Mouse (Mus musculus): ENCODE measurements at regions not wholly inside any gene's neighbourhood (a gene's known extent, or its start where the extent isn't known, plus 50 kb on each side); places are given as distances from the start of the nearest gene placed in this dataset.

- Histone ChIP-seq H3K4me3 (ENCODE audit: insufficient read depth, poor library complexity, severe bottlenecking) (no peak overlapping the region), H3K27me3 (ENCODE audit: control insufficient read depth, insufficient read depth, insufficient read length) (no peaks in the 10 kb centered on the region), H3K36me3 (ENCODE audit: control insufficient read depth, insufficient read depth) (no peaks in the 10 kb centered on the region), H3ac (ENCODE audit: control insufficient read depth, insufficient read length, low read depth) (no peak overlapping the region), H3K79me2 (ENCODE audit: control insufficient read depth, insufficient read depth) (no peaks in the 10 kb centered on the region), H3K79me3 (ENCODE audit: low read depth) (no peaks in the 10 kb centered on the region)
- TF ChIP-seq USF1 (IDR thresholded peaks at IDR 0.05; ENCODE audit: low read depth) (no peak), MYOD1 (IDR thresholded peaks at IDR 0.05; ENCODE audit: control insufficient read depth, insufficient read length, low read depth) (no peak)
These were observed 354.1 kb upstream of the 3110018I06Rik start for GRCm38 (mm10) chr12:107134353-107134752.

GRCm38 (mm10) chr12:107138677-107139400 is 349.6 kb upstream of the 3110018I06Rik start:
- Histone ChIP-seq H3K79me2 (ENCODE audit: control insufficient read depth, insufficient read depth) (no peaks in the 10 kb centered on the region), H3K27me3 (ENCODE audit: control insufficient read depth, insufficient read depth, insufficient read length) (no peaks in the 10 kb centered on the region), H3K79me3 (ENCODE audit: low read depth) (no peaks in the 10 kb centered on the region), H3ac (ENCODE audit: control insufficient read depth, insufficient read length, low read depth) (no peak overlapping the region), H3K36me3 (ENCODE audit: control insufficient read depth, insufficient read depth) (no peaks in the 10 kb centered on the region), H3K4me3 (ENCODE audit: insufficient read depth, poor library complexity, severe bottlenecking) (no peak overlapping the region)
- TF ChIP-seq MYOD1 (IDR thresholded peaks at IDR 0.05; ENCODE audit: control insufficient read depth, insufficient read length, low read depth) (no peak), MYOG (IDR thresholded peaks at IDR 0.05; ENCODE audit: control insufficient read depth, extremely low read depth, insufficient read length) (no peak), CTCF (IDR thresholded peaks at IDR 0.05; ENCODE audit: control insufficient read depth, insufficient read depth, insufficient read length) (no peak), CEBPB (IDR thresholded peaks at IDR 0.05; ENCODE audit: low read depth) (no peak), FOSL1 (IDR thresholded peaks at IDR 0.05; ENCODE audit: insufficient read depth, low read length, poor library complexity, severe bottlenecking) (no peak), MAX (IDR thresholded peaks at IDR 0.05) (no peak), USF1 (IDR thresholded peaks at IDR 0.05; ENCODE audit: low read depth) (no peak)

- H3K4me3 ChIP-seq (ENCODE audit: insufficient read depth, poor library complexity, severe bottlenecking), result no peak overlapping the region
- no peaks in the 10 kb centered on the region for H3K36me3 ChIP-seq (ENCODE audit: control insufficient read depth, insufficient read depth)
- H3K79me2 ChIP-seq (ENCODE audit: control insufficient read depth, insufficient read depth), result no peaks in the 10 kb centered on the region
- no peak for TF ChIP-seq MAX (IDR thresholded peaks at IDR 0.05)
- no peak for TF ChIP-seq MYOG (IDR thresholded peaks at IDR 0.05; ENCODE audit: control insufficient read depth, extremely low read depth, insufficient read length)
- no peak for TF ChIP-seq MYOD1 (IDR thresholded peaks at IDR 0.05; ENCODE audit: control insufficient read depth, insufficient read length, low read depth)
- no peak for TF ChIP-seq FOSL1 (IDR thresholded peaks at IDR 0.05; ENCODE audit: insufficient read depth, low read length, poor library complexity, severe bottlenecking)
- no peak for TF ChIP-seq USF1 (IDR thresholded peaks at IDR 0.05; ENCODE audit: low read depth)
- no peak for TF ChIP-seq CTCF (IDR thresholded peaks at IDR 0.05; ENCODE audit: control insufficient read depth, insufficient read depth, insufficient read length)
- no peak for TF ChIP-seq CEBPB (IDR thresholded peaks at IDR 0.05; ENCODE audit: low read depth)
- H3K79me3 ChIP-seq (ENCODE audit: low read depth), result no peaks in the 10 kb centered on the region
- no peak overlapping the region for H3ac ChIP-seq (ENCODE audit: control insufficient read depth, insufficient read length, low read depth)
- H3K27me3 ChIP-seq (ENCODE audit: control insufficient read depth, insufficient read depth, insufficient read length), result no peaks in the 10 kb centered on the region
These were observed 347.4 kb upstream of the 3110018I06Rik start for GRCm38 (mm10) chr12:107140957-107141595.

- no peak overlapping the region for H3K4me3 ChIP-seq (ENCODE audit: insufficient read depth, poor library complexity, severe bottlenecking)
- H3K36me3 ChIP-seq (ENCODE audit: control insufficient read depth, insufficient read depth), result no peaks in the 10 kb centered on the region
- H3K79me3 ChIP-seq (ENCODE audit: low read depth), result no peaks in the 10 kb centered on the region
- H3K27me3 ChIP-seq (ENCODE audit: control insufficient read depth, insufficient read depth, insufficient read length), result no peaks in the 10 kb centered on the region
- no peak overlapping the region for H3ac ChIP-seq (ENCODE audit: control insufficient read depth, insufficient read length, low read depth)
- H3K79me2 ChIP-seq (ENCODE audit: control insufficient read depth, insufficient read depth), result no peaks in the 10 kb centered on the region
- no peak for TF ChIP-seq MYOG (IDR thresholded peaks at IDR 0.05; ENCODE audit: control insufficient read depth, extremely low read depth, insufficient read length)
These were observed 346.2 kb upstream of the 3110018I06Rik start for GRCm38 (mm10) chr12:107142226-107142625.

GRCm38 (mm10) chr12:107146608-107147121 is 341.8 kb upstream of the 3110018I06Rik start:
- H3ac ChIP-seq (ENCODE audit: control insufficient read depth, insufficient read length, low read depth), result no peak overlapping the region
- no peaks in the 10 kb centered on the region for H3K36me3 ChIP-seq (ENCODE audit: control insufficient read depth, insufficient read depth)
- H3K79me2 ChIP-seq (ENCODE audit: control insufficient read depth, insufficient read depth), result no peaks in the 10 kb centered on the region
- H3K4me3 ChIP-seq (ENCODE audit: insufficient read depth, poor library complexity, severe bottlenecking), result no peak overlapping the region
- no peaks in the 10 kb centered on the region for H3K27me3 ChIP-seq (ENCODE audit: control insufficient read depth, insufficient read depth, insufficient read length)
- TF ChIP-seq MYOG (IDR thresholded peaks at IDR 0.05; ENCODE audit: control insufficient read depth, extremely low read depth, insufficient read length) (no peak), MYOD1 (IDR thresholded peaks at IDR 0.05; ENCODE audit: control insufficient read depth, insufficient read length, low read depth) (no peak), FOSL1 (IDR thresholded peaks at IDR 0.05; ENCODE audit: insufficient read depth, low read length, poor library complexity, severe bottlenecking) (no peak), CEBPB (IDR thresholded peaks at IDR 0.05; ENCODE audit: low read depth) (no peak), USF1 (IDR thresholded peaks at IDR 0.05; ENCODE audit: low read depth) (no peak), MAX (IDR thresholded peaks at IDR 0.05) (no peak), CTCF (IDR thresholded peaks at IDR 0.05; ENCODE audit: control insufficient read depth, insufficient read depth, insufficient read length) (no peak)
- H3K79me3 ChIP-seq (ENCODE audit: low read depth), result no peaks in the 10 kb centered on the region

- no peaks in the 10 kb centered on the region for H3K36me3 ChIP-seq (ENCODE audit: control insufficient read depth, insufficient read depth)
- no peak overlapping the region for H3ac ChIP-seq (ENCODE audit: control insufficient read depth, insufficient read length, low read depth)
- H3K79me2 ChIP-seq (ENCODE audit: control insufficient read depth, insufficient read depth), result no peaks in the 10 kb centered on the region
- H3K79me3 ChIP-seq (ENCODE audit: low read depth), result no peaks in the 10 kb centered on the region
- no peaks in the 10 kb centered on the region for H3K27me3 ChIP-seq (ENCODE audit: control insufficient read depth, insufficient read depth, insufficient read length)
- no peak for TF ChIP-seq MYOG (IDR thresholded peaks at IDR 0.05; ENCODE audit: control insufficient read depth, extremely low read depth, insufficient read length)
- no peak for TF ChIP-seq CTCF (IDR thresholded peaks at IDR 0.05; ENCODE audit: control insufficient read depth, insufficient read depth, insufficient read length)
- TF ChIP-seq CEBPB (IDR thresholded peaks at IDR 0.05; ENCODE audit: low read depth), result no peak
- H3K4me3 ChIP-seq (ENCODE audit: insufficient read depth, poor library complexity, severe bottlenecking), result no peak overlapping the region
These were observed 340.0 kb upstream of the 3110018I06Rik start for GRCm38 (mm10) chr12:107148451-107148850.
